20 mouse cellular contexts compared by ENCODE assay signal in genomic region chr17:30205062-30205825, GRCm38 (mm10).
DNase-seq lines count a peak whose midpoint lies in the region; ATAC-seq and TF ChIP-seq lines count a peak whose summit lies in the region.
"Had no signal": no experiment of that assay in that cellular context is flagged by ENCODE, and none has a peak within 500 bp of the region (broad histone marks: within the 10 kb centered on the region; RNA-seq: fewer than 3 reads in every experiment).

No protein-coding gene starts in this region.

- H3K27ac ChIP-seq in forebrain, embryonic 12.5 days = 0 out of 2 replicates have a peak overlapping the region, but pooled peaks have one; percentile 25
- no peak overlapping the region for H3K27ac ChIP-seq in forebrain, embryonic 16.5 days (ENCODE audit: low read length)
- H3K27ac ChIP-seq in left cerebral cortex, adult 2 months = peak overlapping the region; percentile 67
- H3K27ac ChIP-seq: embryonic facial prominence, embryonic 10.5 days; heart, adult 2 months had no signal

- 92% methylated on average over 17 of the region's 17 CpGs for WGBS in forebrain, embryonic 12.5 days
- WGBS in forebrain, embryonic 16.5 days = 91% methylated on average over 17 of the region's 17 CpGs

- no peak overlapping the region for H3K4me2 ChIP-seq in forebrain, embryonic 12.5 days
- H3K4me2 ChIP-seq in forebrain, embryonic 16.5 days (ENCODE audit: low read length) = no peak overlapping the region
- H3K4me2 ChIP-seq: neural tube, embryonic 13.5 days had no signal

- H3K4me3 ChIP-seq in forebrain, embryonic 12.5 days (replicated peaks) = no peak overlapping the region
- H3K4me3 ChIP-seq in forebrain, embryonic 16.5 days (replicated peaks; ENCODE audit: low read length) = no peak overlapping the region
- no peak overlapping the region for H3K4me3 ChIP-seq in left cerebral cortex, adult 2 months
- H3K4me3 ChIP-seq: embryonic facial prominence, embryonic 10.5 days; heart, adult 2 months; neural tube, embryonic 13.5 days had no signal

- H3K9ac ChIP-seq in forebrain, embryonic 12.5 days = no peak overlapping the region
- no peak overlapping the region for H3K9ac ChIP-seq in forebrain, embryonic 16.5 days (replicated peaks; ENCODE audit: low read depth, low read length)
- H3K9ac ChIP-seq: forebrain, postnatal 0 days; liver, postnatal 0 days; neural tube, embryonic 13.5 days had no signal

- ATAC-seq in forebrain, embryonic 12.5 days (ENCODE audit: low FRiP score) = no peak
- ATAC-seq in forebrain, embryonic 16.5 days = no peak
- ATAC-seq: forebrain, postnatal 0 days; liver, postnatal 0 days had no signal

- H3K27me3 ChIP-seq in forebrain, embryonic 12.5 days = no peaks in the 10 kb centered on the region
- H3K27me3 ChIP-seq in forebrain, embryonic 16.5 days (replicated peaks; ENCODE audit: control insufficient read depth, insufficient read depth, low read length) = no peaks in the 10 kb centered on the region
- H3K27me3 ChIP-seq: CH12.LX; neural tube, embryonic 13.5 days had no signal

- DNase-seq in left cerebral cortex, adult 2 months (ENCODE audit: extremely low spot score in 1 of 2, low spot score in 2 of 2) = no peak
- DNase-seq in left cerebral cortex, postnatal 36 days (ENCODE audit: low spot score in 2 of 2) = no peak
- peak; percentile 50 for DNase-seq in adipocyte (ENCODE audit: low spot score)
- DNase-seq in adrenal gland, postnatal 25 days = peak; percentile 61
- no peak for DNase-seq in thymus, postnatal 36 days
- DNase-seq in lung, postnatal 4 days = no peak
- DNase-seq: cerebellum, adult 8-10 months; forebrain, postnatal 0 days; heart, adult 2 months; kidney, adult 11 months; kidney, postnatal 10 days; left cerebral cortex, postnatal 4 days; liver, postnatal 0 days; lung, postnatal 10 days; right cerebral cortex, postnatal 14 days had no signal

- intact Hi-C loops in left cerebral cortex, adult 2 months (cut with DNase I) = no loop called here
- intact Hi-C loops in left cerebral cortex, postnatal 36 days (cut with DNase I) = no loop called here

- H3K36me3 ChIP-seq in forebrain, embryonic 12.5 days (replicated peaks) = peaks cover 25% of the 10 kb centered on the region
- H3K36me3 ChIP-seq in forebrain, embryonic 16.5 days (ENCODE audit: control insufficient read depth, insufficient read depth) = no peaks in the 10 kb centered on the region

- H3K9me3 ChIP-seq in forebrain, embryonic 12.5 days = no peaks in the 10 kb centered on the region
- no peaks in the 10 kb centered on the region for H3K9me3 ChIP-seq in forebrain, embryonic 16.5 days (ENCODE audit: control insufficient read depth, low read length)
- H3K9me3 ChIP-seq: embryonic facial prominence, embryonic 10.5 days; neural tube, embryonic 13.5 days had no signal

- peaks cover 61% of the 10 kb centered on the region for H3K4me1 ChIP-seq in forebrain, embryonic 12.5 days
- H3K4me1 ChIP-seq in forebrain, embryonic 16.5 days (replicated peaks; ENCODE audit: control insufficient read depth, insufficient read depth, low read length) = peaks cover 36% of the 10 kb centered on the region

- no peak for TF ChIP-seq CTCF in left cerebral cortex, adult 2 months (IDR thresholded peaks at IDR 0.05)

Comparison
In these comparisons a context has a peak if more than half of its experiments do, and no peak if none do; other contexts are left out.
1. DNase-seq: peak in adipocyte (single experiment) and adrenal gland, postnatal 25 days (single experiment); none in left cerebral cortex, adult 2 months (0 of 2), left cerebral cortex, postnatal 36 days (0 of 2), thymus, postnatal 36 days (0 of 2) and lung, postnatal 4 days (0 of 2).